Mouse (Mus musculus) liver, embryonic 15.5 days (tissue): ENCODE measurements at regions not wholly inside any gene's neighbourhood (a gene's known extent, or its start where the extent isn't known, plus 50 kb on each side); places are given as distances from the start of the nearest gene placed in this dataset.

Source experiments
- ATAC-seq: fragments of 200-750 bp; cut with Nextera tagmentation; 2 replicates; pipeline ENCODE4 v1.8.0; 2017; ENCODE audit warnings: moderate number of reproducible peaks, mild to moderate bottlenecking, moderate library complexity; ENCODE audit not compliant: insufficient read depth
- H3K27ac ChIP-seq: fragments of 300-500 bp; sonication (generic); replicated peaks from 2 replicates; pipeline ENCODE4 v1.5.1; 2015; ENCODE audit warnings: mild to moderate bottlenecking, inconsistent platforms
- H3K27me3 ChIP-seq: fragments of 300-500 bp; sonication (generic); 2 replicates; pipeline ENCODE4 v1.6.1; 2015; ENCODE audit warnings: mild to moderate bottlenecking, inconsistent platforms
- H3K36me3 ChIP-seq: fragments of 300-500 bp; sonication (generic); replicated peaks from 2 replicates; pipeline ENCODE4 v1.6.1; 2015; ENCODE audit warnings: moderate library complexity, mild to moderate bottlenecking, inconsistent platforms
- H3K4me1 ChIP-seq: fragments of 300-500 bp; sonication (generic); replicated peaks from 2 replicates; pipeline ENCODE4 v1.6.1; 2015; ENCODE audit warnings: inconsistent platforms
- H3K4me2 ChIP-seq: fragments of 300-500 bp; sonication (generic); 2 replicates; pipeline ENCODE4 v1.6.1; 2015; ENCODE audit warnings: moderate library complexity, mild to moderate bottlenecking, inconsistent platforms
- H3K4me3 ChIP-seq: fragments of 300-500 bp; sonication (generic); replicated peaks from 2 replicates; pipeline ENCODE4 v1.5.1; 2015; ENCODE audit warnings: mild to moderate bottlenecking, inconsistent platforms
- H3K9ac ChIP-seq: fragments of 300-500 bp; sonication (generic); 2 replicates; pipeline ENCODE4 v1.6.1; 2015; ENCODE audit warnings: moderate library complexity, mild to moderate bottlenecking, inconsistent platforms
- H3K9me3 ChIP-seq: fragments of 300-500 bp; sonication (generic); replicated peaks from 2 replicates; pipeline ENCODE4 v1.6.1; 2016; ENCODE audit warnings: inconsistent platforms
- WGBS: fragments of 180-500 bp; shearing (Covaris S2); methylation state at CpG from one replicate; pipeline ENCODE4 v1.1.7; 2015; ENCODE audit warnings: mixed read lengths; ENCODE audit not compliant: insufficient replicate concordance; 5-methylcytosine and 5-hydroxymethylcytosine counted together

- Histone ChIP-seq H3K4me2 (no peak overlapping the region), H3K36me3 (no peaks in the 10 kb centered on the region), H3K4me1 (peaks cover 16% of the 10 kb centered on the region), H3K4me3 (no peak overlapping the region), H3K9ac (no peak overlapping the region), H3K9me3 (no peaks in the 10 kb centered on the region), H3K27me3 (0 out of 2 replicates have a peak, but pooled peaks cover 3% of the 10 kb centered on the region), H3K27ac (no peak overlapping the region)
- ATAC-seq: peak; percentile 49; the same call in 1 of the 2 replicates
- 38% methylated on average over 6 of the region's 6 CpGs for WGBS
Measured at GRCm38 (mm10) chr6:100476550-100477366, 189.5 kb upstream of the Rybp start.

GRCm38 (mm10) chr6:100475341-100475955, 188.2 kb upstream of the Rybp start:
- no peaks in the 10 kb centered on the region for H3K9me3 ChIP-seq
- no peak overlapping the region for H3K4me3 ChIP-seq
- 59% methylated on average over 4 of the region's 4 CpGs for WGBS

GRCm38 (mm10) chr6:100474326-100474725, 187.0 kb upstream of the Rybp start:
- no peak overlapping the region for H3K27ac ChIP-seq
- no peak overlapping the region for H3K4me2 ChIP-seq
- no peaks in the 10 kb centered on the region for H3K9me3 ChIP-seq
- H3K4me1 ChIP-seq: peaks cover 10% of the 10 kb centered on the region
- WGBS: 68% methylated on average over 9 of the region's 9 CpGs
- no peak overlapping the region for H3K4me3 ChIP-seq
- no peak for ATAC-seq
- H3K36me3 ChIP-seq: no peaks in the 10 kb centered on the region
- no peak overlapping the region for H3K9ac ChIP-seq
- H3K27me3 ChIP-seq: no peaks in the 10 kb centered on the region

More at GRCm38 (mm10) chr6:100475341-100475955, 188.2 kb upstream of the Rybp start:
- no peak overlapping the region for H3K27ac ChIP-seq
- H3K9ac ChIP-seq: no peak overlapping the region
- no peak overlapping the region for H3K4me2 ChIP-seq
- no peak for ATAC-seq
- H3K4me1 ChIP-seq: peaks cover 16% of the 10 kb centered on the region
- H3K36me3 ChIP-seq: no peaks in the 10 kb centered on the region
- 0 out of 2 replicates have a peak, but pooled peaks cover under 1% of the 10 kb centered on the region for H3K27me3 ChIP-seq

GRCm38 (mm10) chr6:100470071-100470470, 182.8 kb upstream of the Rybp start:
- Histone ChIP-seq H3K4me1 (no peaks in the 10 kb centered on the region), H3K9ac (no peak overlapping the region), H3K27ac (no peak overlapping the region), H3K27me3 (no peaks in the 10 kb centered on the region), H3K9me3 (no peaks in the 10 kb centered on the region), H3K4me3 (no peak overlapping the region), H3K36me3 (no peaks in the 10 kb centered on the region), H3K4me2 (no peak overlapping the region)
- ATAC-seq: no peak
- 49% methylated on average over 2 of the region's 2 CpGs for WGBS

DNA sequence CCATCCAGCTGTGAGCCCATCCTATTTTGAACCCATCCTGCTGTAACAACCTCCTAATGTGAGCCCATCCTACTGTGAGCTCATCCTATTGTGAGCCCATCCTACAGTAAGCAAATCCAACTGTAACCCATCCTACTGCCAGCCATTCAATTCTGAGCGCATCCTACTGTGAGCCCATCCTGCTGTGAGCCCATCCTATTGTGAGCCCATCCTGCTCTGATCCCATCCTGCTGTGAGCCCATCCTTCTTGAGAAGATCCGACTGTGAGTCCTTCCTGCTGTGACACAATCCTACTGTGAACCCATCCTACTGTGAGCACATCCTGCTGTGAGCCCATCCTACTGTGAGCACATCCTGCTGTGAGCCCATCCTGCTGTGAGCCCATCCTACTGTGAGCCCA, 175.5 kb upstream of the Rybp start:
- no peak overlapping the region for H3K27ac ChIP-seq
- no peak overlapping the region for H3K4me2 ChIP-seq
- no peak overlapping the region for H3K4me3 ChIP-seq
- no peaks in the 10 kb centered on the region for H3K27me3 ChIP-seq
- H3K9me3 ChIP-seq: no peaks in the 10 kb centered on the region
- H3K9ac ChIP-seq: no peak overlapping the region
- no peaks in the 10 kb centered on the region for H3K36me3 ChIP-seq
- H3K4me1 ChIP-seq: no peaks in the 10 kb centered on the region
- 58% methylated on average over 2 of the region's 2 CpGs for WGBS
- ATAC-seq: no peak

DNA sequence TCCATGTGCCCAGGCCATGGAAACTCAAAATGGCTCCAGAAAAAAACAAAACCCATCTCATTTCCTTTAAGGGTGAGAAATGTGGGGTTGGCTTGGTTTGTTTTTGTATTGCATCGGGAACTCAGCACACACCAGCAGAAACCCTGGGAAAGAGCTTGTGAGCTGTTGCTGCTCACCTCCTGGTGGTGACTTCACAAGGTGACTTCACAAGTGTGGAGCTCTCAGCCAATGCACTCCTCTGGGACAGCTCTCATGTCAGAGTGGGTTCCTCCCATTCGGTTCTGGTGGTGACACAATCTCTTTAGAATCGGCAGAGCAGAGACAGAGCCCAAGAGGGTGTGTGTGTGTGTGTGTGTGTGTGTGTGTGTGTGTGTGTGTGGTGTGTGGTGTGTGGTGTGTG, 166.1 kb upstream of the Rybp start:
- no peak for ATAC-seq
- no peak overlapping the region for H3K4me3 ChIP-seq
- WGBS: 69% methylated on average over 3 of the region's 3 CpGs

GRCm38 (mm10) chr6:100452097-100453002, 165.1 kb upstream of the Rybp start:
- no peak overlapping the region for H3K4me2 ChIP-seq
- H3K27me3 ChIP-seq: no peaks in the 10 kb centered on the region
- no peak overlapping the region for H3K4me3 ChIP-seq
- 52% methylated on average over 9 of the region's 9 CpGs for WGBS
- H3K9me3 ChIP-seq: no peaks in the 10 kb centered on the region
- peak; percentile 80 for ATAC-seq
- no peak overlapping the region for H3K9ac ChIP-seq
- H3K27ac ChIP-seq: no peak overlapping the region
- no peaks in the 10 kb centered on the region for H3K36me3 ChIP-seq
- peaks cover under 1% of the 10 kb centered on the region; the same call in 1 of the 2 replicates for H3K4me1 ChIP-seq

More for the DNA sequence above, 166.1 kb upstream of the Rybp start:
- H3K27ac ChIP-seq: no peak overlapping the region
- H3K9ac ChIP-seq: no peak overlapping the region
- no peaks in the 10 kb centered on the region for H3K9me3 ChIP-seq
- no peaks in the 10 kb centered on the region for H3K4me1 ChIP-seq
- H3K4me2 ChIP-seq: no peak overlapping the region
- H3K27me3 ChIP-seq: no peaks in the 10 kb centered on the region
- H3K36me3 ChIP-seq: no peaks in the 10 kb centered on the region

DNA sequence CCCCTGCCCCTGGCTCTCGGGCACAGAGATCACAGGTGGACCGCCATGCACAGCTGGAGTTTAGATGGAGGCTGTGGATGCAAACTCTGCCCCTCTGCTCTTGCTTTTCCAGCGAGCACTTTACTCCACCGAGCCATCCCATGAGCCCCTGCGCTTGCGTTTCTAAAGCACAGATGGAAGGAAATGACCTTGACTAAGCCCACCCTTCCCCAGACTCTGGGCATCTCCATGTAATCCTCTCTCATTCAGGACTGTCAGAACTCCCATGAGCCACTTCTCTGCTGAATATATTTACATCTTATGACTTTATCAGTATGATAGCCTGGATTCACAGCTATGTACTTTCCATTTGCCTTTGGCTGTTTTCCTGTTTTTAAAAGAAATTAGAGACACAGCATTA, 162.8 kb upstream of the Rybp start:
- WGBS: 77% methylated on average over 6 of the region's 6 CpGs

GRCm38 (mm10) chr6:100449087-100449486, 161.8 kb upstream of the Rybp start:
- no peaks in the 10 kb centered on the region for H3K36me3 ChIP-seq
- no peaks in the 10 kb centered on the region for H3K27me3 ChIP-seq
- no peak overlapping the region for H3K9ac ChIP-seq
- WGBS: 77% methylated on average over 4 of the region's 4 CpGs
- no peak overlapping the region for H3K4me2 ChIP-seq
- H3K4me3 ChIP-seq: no peak overlapping the region
- peaks cover 4% of the 10 kb centered on the region; the same call in 1 of the 2 replicates for H3K4me1 ChIP-seq
- no peak for ATAC-seq
- no peaks in the 10 kb centered on the region for H3K9me3 ChIP-seq
- no peak overlapping the region for H3K27ac ChIP-seq

More for the DNA sequence above, 162.8 kb upstream of the Rybp start:
- Histone ChIP-seq H3K27ac (no peak overlapping the region), H3K4me2 (no peak overlapping the region), H3K27me3 (no peaks in the 10 kb centered on the region), H3K9ac (no peak overlapping the region), H3K4me1 (peaks cover 4% of the 10 kb centered on the region; the same call in 1 of the 2 replicates), H3K4me3 (no peak overlapping the region), H3K9me3 (no peaks in the 10 kb centered on the region), H3K36me3 (no peaks in the 10 kb centered on the region)
- no peak for ATAC-seq

DNA sequence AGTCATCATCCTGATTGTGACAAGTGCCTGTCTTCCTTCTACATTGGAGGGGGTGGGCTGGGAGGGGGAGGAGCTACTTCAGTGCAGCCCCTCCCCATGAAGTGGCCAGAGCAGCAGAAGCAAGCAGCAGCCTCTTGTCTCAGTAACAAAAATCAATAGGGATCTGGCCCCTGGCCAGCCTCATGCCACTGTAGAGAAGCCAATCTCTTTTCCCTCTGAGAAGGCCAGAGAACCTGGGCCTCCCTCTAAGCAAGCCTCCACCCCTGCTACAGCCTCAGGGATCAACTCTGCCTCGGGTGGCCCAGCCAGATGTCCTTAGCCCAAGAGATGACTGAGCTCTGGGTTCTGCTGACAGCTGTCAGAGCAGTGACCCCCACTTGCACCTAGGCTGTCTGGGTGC, 159.9 kb upstream of the Rybp start:
- Histone ChIP-seq H3K4me1 (peaks cover 4% of the 10 kb centered on the region; the same call in 1 of the 2 replicates), H3K4me2 (no peak overlapping the region), H3K27me3 (no peaks in the 10 kb centered on the region), H3K9me3 (no peaks in the 10 kb centered on the region), H3K36me3 (no peaks in the 10 kb centered on the region), H3K27ac (no peak overlapping the region), H3K4me3 (no peak overlapping the region), H3K9ac (no peak overlapping the region)
- 10% methylated on average over 1 of the region's 1 CpGs for WGBS
- ATAC-seq: no peak

GRCm38 (mm10) chr6:100446804-100447203, 159.5 kb upstream of the Rybp start:
- no peak overlapping the region for H3K9ac ChIP-seq
- no peak for ATAC-seq

More at GRCm38 (mm10) chr6:100446804-100447203, 159.5 kb upstream of the Rybp start:
- Histone ChIP-seq H3K4me2 (no peak overlapping the region), H3K4me3 (no peak overlapping the region), H3K27ac (no peak overlapping the region), H3K4me1 (peaks cover 4% of the 10 kb centered on the region; the same call in 1 of the 2 replicates), H3K36me3 (no peaks in the 10 kb centered on the region), H3K27me3 (no peaks in the 10 kb centered on the region), H3K9me3 (no peaks in the 10 kb centered on the region)
- 30% methylated on average over 4 of the region's 4 CpGs for WGBS
